Mouse (Mus musculus): ENCODE data around the gene Fam207a. TPM values are rescaled to one million over a fixed set of nuclear protein-coding genes. Genes with fewer than 3 reads are reported as not detected.

Fam207a gene
- total RNA-seq, 2 experiments from 2014 or later = 29.0 to 30.1 TPM

- intact Hi-C loops (cut with DNase I) = no loop called here
- no peak for DNase-seq
Measured at GRCm38 (mm10) chr10:77532020-77532413, 16.4 kb upstream of the Fam207a start.

DNA sequence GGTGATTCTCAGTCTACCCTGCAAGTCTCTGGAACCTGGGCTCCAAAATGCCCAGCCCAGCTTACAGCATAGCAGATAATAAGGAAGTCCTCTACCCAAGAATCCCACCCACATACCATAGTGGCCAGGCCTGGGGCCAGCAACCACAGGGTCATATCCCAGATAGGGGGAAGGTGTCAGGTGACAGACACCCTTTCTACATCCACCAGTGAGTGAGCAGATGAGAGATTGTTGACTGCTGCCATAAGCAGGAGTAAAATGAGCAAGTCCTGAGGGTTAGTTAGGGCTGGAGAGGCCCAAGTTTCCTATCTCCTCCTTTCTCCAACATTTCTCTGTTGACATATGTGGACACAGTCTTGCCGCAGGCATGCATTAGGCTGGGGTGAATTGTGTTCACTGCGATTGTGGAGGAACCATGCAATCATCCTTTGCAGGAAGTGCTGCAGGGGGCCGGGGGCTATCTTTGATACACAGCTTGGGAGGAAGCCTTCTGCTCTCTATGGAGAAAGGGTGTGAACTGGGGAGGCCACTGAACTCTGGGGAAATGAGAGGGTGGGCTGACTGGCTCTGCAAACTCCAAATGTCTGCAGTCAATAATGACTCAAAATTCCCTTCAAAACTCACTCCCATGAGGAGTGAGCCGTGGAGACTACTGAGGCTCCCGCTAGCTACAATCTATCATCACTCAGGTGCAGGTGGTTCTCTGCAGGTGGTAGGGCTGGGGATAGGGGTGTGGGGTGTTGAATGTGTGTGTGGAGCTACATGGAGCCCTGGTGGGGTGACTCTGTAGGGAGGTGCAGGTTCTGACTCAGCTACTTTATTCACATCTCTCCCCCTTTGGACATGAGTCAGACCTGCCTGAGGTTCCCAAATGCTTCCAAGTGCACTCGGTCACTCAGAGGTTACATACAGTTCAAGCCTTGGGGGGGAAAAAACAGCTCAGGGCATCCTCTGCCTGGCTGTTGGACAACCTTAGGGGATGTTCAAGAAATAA is 15.7 kb upstream of the Fam207a start:
- intact Hi-C loops (cut with DNase I) = no loop called here
- no peak for DNase-seq

DNA sequence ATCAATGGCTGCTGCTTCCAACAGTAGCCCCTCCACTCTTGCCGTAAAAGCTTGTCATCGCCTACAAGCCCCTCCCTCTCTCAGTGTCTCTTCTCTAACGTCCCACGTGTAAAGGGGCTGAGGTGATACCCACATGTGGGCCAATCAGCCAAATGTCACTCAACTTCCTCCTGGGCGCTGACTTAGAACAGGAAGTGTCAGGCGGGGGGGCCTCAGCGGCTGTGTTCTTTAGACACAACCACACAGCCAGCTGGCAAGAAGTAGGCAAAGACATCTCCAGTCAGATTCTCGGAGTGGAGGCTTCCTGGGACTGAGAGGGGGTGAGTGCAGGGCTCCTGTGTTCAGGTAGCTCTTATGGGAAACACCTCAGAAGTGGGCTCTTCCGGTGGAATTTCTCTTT is 14.6 kb upstream of the Fam207a start, which contains the start of gene Itgb2:
TSS of gene Itgb2 (plus strand) at position 113 of the 400 bp plus-strand sequence.
- intact Hi-C loops (cut with DNase I) = no loop called here
- DNase-seq = no peak

- DNase-seq = no peak
- intact Hi-C loops (cut with DNase I) = no loop called here
Measured at GRCm38 (mm10) chr10:77528634-77529033, 13.0 kb upstream of the Fam207a start.

GRCm38 (mm10) chr10:77526488-77526887 is 10.9 kb upstream of the Fam207a start:
- DNase-seq = no peak
- intact Hi-C loops (cut with DNase I) = no loop called here

DNA sequence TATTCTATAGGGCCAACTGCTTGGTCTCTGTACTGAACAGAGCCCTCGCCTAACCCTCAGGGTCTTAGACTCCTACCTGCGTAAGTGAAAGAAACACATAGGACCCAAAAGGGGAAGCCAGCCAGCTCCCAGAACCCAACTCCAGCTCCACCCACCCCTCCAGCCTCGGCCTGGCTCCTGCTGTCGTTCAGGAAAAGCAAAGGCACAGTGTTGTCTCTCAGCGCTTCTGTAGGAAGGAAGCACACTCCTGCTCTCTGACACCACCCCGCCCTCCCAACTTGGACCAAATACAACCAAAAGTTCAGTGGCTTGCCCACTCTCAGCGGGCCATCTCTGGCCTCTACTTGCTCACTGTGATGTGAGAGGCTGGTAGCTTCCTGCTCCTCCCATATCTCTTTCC is 7.7 kb upstream of the Fam207a start:
- no peak for DNase-seq
- intact Hi-C loops (cut with DNase I) = no loop called here

- intact Hi-C loops (cut with DNase I) = no loop called here
- no peak for DNase-seq
Measured at GRCm38 (mm10) chr10:77522746-77523145, 7.2 kb upstream of the Fam207a start.

DNA sequence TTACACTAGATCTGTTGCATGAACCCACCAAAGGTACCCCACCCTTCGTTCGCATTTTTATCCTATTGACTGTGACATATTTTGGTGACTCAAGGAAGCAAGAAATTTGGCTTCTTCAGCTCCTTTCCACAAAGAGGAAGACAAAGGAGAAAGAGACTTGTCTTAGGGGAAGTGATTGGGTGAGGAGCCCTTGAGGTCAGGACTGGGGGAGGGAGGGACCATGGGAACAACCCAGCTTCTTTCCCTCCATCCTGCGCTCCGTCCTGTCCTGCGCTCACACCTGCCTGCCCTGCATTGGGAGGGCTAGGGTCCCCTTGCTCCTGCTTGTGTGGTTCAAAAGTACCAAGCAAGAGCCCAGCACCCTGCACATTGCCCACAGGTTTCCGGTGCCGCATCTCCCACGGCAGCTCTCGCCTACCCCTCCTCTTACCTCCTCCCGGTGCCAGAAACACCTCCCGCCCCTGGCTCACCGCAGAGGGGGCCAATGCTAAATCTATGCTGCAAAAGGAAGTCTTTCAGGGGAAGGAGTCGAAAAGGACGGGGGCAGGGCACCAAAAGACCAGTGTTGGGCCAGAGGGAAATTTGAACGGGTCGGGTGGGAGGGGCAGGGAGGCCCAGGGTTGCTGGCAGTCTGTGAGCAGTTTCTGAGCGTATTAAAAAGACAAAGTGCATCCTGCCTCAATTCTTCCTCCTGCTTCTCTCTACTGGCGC is 6.6 kb upstream of the Fam207a start:
- DNase-seq = no peak
- intact Hi-C loops (cut with DNase I) = no loop called here

GRCm38 (mm10) chr10:77520497-77520896 is 4.9 kb upstream of the Fam207a start:
- intact Hi-C loops (cut with DNase I) = no loop called here
- DNase-seq = no peak

DNA sequence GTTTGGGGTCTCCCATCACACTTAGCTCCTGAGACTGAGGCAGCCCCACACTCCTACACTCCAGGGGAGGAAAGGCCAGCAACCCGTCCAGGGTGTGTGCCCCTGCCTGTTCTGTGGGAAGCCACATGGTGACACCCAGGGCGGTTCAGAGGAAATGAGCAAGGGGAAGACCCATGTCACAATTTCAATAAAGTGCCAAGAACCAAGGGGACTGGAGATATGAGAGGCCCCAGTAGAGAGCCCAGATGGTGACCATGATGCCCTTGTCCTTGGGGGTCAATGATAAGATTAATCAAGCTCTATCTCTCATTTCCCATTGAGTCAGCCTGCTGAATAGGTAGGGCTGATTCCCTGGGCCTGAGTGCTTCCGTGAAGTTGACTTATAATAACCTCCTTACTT is 3.6 kb upstream of the Fam207a start:
- no peak for DNase-seq
- intact Hi-C loops (cut with DNase I) = loop anchor here (5.0 kb wide), 1 partner anchor 48 kb away; no protein-coding TSS in a partner anchor

DNA sequence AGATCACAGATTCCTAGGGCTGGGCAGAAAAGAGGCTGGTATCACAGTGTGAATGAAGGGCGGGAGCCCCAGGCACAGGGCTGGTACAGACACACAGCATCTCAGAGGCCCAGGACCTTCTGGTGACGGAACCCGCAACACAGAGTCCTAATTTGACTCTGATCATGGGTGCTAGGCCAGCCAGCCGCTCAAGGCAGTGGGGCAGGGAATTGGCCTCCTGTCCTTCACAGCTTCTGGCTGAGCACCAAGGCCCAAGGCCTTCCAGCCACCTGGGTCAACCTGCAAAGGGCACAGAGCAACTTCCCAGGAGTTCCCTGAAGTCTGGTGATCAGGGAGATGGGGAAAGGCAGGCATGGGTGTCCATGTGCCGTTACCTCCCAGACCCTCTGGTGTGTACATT is 2.2 kb upstream of the Fam207a start:
- DNase-seq = no peak
- intact Hi-C loops (cut with DNase I) = loop anchor here (5.0 kb wide), 1 partner anchor 50 kb away; no protein-coding TSS in a partner anchor

DNA sequence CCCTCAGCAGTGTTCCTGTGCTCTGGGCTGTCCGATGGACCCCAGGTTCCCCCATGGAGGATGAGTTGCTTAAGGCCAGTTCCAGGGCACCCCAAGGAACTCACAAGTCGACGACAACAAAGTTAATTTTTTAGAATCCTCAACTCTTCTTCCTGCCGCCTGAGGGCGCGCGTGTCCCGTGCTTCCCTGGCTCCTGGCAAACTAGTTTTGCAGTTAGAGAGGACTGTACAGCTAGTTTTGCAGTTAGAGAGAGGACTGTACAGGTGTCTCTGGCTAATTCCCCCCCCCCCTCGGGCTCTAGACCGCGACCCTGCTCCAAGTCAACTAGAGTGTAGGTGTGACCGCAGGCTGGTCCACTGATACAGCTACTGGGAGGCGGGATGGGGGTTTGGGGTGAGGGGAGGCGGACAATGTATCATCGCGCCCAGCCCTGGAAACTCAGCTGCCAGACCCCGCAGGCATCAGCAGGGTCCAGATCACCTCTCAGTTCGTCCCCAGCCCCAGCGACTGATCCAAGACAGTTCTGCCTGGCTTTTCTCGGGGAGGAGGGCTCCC is 1.6 kb upstream of the Fam207a start:
- peak; percentile 68 for DNase-seq
- intact Hi-C loops (cut with DNase I) = loop anchor here (5.0 kb wide), 1 partner anchor 50 kb away; no protein-coding TSS in a partner anchor

DNA sequence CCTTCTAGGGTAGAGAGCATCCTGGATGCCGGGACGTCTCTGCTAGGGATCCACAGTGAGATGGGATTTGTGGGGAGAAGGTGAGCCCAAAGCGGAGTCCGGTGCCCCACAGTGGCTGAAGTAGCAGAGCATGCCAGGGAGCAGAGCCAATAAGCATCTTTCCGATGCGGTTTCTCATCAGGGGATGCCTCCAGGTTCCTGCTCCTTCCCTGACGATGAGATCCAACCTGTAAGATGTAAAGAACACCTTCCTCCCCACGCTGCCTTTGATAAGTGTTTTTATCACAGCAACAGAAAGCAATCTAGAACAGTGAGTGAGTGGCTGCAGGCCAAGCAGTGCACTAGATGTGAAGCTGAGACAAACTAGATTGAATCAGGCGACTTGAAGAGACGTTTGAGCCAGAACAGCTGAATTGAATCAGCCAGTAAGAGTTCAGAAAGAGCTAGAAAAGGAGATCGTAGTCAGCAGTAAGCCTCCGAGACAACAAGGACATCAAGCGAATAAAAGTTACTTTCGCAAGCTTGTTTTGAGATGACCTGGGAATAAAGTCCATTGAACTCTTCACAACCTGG is 880 bp upstream of the Fam207a start:
- no peak for DNase-seq
- intact Hi-C loops (cut with DNase I) = loop anchor here (5.0 kb wide), 1 partner anchor 51 kb away; no protein-coding TSS in a partner anchor

DNA sequence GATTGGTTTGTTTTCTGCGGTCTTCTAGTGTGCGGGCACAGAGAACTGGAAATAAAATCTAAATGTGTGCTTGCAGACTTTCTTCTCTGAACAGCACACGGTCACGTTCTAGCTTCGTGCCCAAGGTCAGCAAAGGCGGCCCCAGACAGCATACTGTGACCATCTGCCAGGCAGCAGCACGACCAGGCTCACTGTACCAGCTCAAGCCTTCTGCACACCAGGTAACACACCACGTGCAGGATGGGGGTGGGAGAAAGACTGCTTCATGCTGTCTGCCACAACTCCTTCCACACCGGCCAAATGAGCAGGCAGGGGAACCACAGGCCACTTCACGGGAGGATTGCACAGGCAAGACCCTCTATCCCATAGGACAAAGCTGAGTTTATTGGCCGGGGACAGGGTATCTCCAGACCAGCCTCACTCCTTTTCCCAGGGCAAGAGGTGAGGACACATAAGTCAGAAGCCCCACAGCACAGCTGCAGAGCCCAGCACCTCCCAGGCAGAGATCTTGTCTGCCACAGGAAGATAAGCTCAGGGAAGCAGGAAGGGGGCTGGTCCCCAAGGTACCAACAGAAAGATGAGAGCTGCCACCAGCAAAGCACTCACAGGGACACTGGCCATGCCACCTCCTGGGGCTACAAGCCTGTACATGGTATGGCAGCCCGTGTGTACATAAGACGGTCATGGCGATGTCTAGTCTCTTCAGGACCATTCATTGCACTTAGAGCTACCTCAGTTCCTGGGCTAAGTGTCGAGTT is 5.2 kb downstream of the Fam207a start:
- intact Hi-C loops (cut with DNase I) = no loop called here
- peak; percentile 61 for DNase-seq

DNA sequence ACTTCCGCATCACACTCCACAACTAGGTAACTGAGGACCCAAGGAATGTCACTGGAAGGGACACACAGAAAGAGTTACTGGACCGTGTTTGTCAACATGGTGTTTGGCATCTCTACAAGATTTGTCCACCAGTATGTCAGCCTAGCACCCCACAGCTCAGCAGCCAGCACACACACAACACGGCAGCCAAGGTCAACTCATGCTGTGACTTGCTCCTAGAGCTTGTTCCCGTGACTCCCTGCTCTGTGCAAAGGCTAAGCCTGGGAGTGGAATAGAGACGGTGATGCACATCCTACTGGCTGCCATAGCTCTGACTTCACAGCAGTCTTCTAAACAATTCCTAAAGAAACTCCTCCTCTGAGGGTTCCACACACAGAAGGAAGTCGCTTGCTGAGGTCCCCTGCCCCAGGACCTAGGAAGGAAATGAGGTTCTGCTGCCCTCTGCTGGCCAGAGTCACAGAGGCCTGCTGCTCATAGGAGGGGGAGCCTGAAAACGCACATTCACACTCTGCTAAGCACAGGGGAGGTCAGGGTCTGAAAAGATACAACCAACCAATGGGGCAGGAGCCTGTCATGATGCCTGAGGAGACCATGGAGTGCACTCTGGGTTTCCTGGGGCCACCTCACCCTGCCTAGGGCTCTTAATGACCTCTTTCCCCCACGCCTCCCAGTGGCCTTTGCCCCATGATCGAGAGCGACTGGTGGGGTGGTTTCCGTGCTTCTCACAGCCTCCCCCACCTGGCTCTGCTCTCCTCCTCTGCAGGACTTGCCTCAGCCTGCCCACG is 6.0 kb downstream of the Fam207a start:
- intact Hi-C loops (cut with DNase I) = loop anchor here (10.0 kb wide), 1 partner anchor 155 kb away; no protein-coding TSS in a partner anchor

DNA sequence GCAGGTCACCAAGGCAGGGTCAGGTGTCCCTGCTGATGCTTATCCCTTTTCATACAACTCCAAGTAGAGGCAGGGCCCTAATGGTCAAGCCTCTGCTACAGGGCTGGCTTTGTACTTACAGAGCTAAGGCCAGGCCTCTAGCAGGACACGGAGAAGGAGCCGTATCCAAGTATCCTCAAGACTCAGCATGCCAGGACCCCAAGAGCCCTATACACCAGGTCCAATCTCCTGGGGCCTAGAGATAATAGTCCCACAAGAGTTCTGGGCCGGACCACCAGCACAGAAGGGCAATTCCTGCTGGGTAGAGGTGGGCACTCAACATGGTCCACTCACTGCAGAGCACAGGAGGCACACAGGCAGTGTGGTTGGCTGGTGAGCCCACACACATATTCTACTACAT is 6.8 kb downstream of the Fam207a start:
- no peak for DNase-seq
- intact Hi-C loops (cut with DNase I) = loop anchor here (10.0 kb wide), 1 partner anchor 154 kb away; no protein-coding TSS in a partner anchor

More for the DNA sequence above, 6.0 kb downstream of the Fam207a start:
- DNase-seq = peak; percentile 94

- DNase-seq = no peak
- intact Hi-C loops (cut with DNase I) = loop anchor here (10.0 kb wide), 1 partner anchor 153 kb away; no protein-coding TSS in a partner anchor
Measured at GRCm38 (mm10) chr10:77507779-77508178, 7.8 kb downstream of the Fam207a start.

- DNase-seq = peak; percentile 76
- intact Hi-C loops (cut with DNase I) = loop anchor here (10.0 kb wide), 1 partner anchor 152 kb away; no protein-coding TSS in a partner anchor
Measured at GRCm38 (mm10) chr10:77506961-77507577, 8.5 kb downstream of the Fam207a start.
